Mouse (Mus musculus) liver, adult (tissue): ENCODE data around the gene Tff2.

Experiments
- GATA4 ChIP-seq: IDR thresholded peaks from 2 replicates; pipeline ENCODE4 v1.6.1; 2014; ENCODE audit warnings: mild to moderate bottlenecking, low read length; ENCODE audit not compliant: insufficient replicate concordance

Tff2 gene

DNA sequence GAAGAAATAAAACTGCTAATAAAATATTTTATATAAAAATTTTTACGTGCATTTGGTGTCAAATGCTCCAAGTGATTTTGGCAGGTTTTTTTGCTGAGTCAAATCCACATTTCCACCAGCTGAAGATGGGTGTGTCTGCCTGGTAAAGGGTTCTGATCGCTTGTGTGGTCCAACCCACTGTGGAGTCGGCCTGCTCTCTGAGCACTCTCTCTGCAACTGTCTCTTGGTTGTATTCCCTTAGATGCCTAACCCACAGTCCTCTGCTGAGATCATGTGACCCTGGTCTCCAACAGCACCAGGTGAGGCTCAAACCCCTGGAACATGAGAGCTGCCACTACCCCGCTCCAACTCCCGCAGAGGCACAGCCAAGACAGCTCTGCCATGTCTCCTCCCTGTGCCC lies 26.1 kb downstream of the Tff2 start:
- TF ChIP-seq GATA4 = no peak

- no peak for TF ChIP-seq GATA4
Observed at GRCm38 (mm10) chr17:31116063-31116462, 28.0 kb downstream of the Tff2 start.

- TF ChIP-seq GATA4 = no peak
Observed at GRCm38 (mm10) chr17:31113191-31113856, 30.8 kb downstream of the Tff2 start.

DNA sequence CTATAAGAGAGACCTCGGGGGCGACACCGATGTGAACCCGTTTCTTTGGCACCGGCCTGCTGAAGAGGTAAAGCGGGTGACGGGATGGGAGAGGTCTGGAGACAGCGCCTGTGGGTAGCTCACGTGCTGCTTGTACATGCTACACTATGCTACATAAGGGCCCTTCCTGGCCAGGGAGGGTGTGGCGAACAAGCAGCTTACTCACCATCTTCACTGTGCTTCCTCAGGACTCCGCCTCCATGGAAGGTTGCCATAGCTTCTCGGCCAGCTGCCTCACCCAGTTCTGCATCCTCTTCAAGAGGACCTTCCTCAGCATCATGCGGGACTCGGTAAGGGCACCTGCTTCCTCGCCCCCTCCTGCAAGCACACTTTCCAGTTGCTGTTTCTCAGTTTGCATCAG lies 35.7 kb downstream of the Tff2 start:
- no peak for TF ChIP-seq GATA4

DNA sequence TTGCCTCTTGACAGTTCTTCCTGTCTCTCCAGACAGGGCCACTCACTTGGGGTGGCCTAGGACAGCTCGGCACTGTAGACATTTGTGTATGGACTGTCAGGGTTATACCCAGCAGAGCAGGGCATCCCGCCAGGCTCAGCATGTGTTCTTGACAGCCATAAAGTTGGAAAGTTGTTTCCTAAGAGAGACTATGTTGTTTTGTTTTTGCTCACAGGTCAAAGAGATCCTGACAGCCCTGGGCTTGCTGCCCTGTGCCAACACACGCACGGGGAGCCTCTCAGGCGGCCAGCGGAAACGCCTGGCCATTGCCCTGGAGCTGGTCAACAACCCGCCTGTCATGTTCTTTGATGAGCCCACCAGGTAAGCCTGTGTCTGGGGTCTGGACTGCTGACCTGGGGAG lies 40.3 kb downstream of the Tff2 start:
- no peak for TF ChIP-seq GATA4

DNA sequence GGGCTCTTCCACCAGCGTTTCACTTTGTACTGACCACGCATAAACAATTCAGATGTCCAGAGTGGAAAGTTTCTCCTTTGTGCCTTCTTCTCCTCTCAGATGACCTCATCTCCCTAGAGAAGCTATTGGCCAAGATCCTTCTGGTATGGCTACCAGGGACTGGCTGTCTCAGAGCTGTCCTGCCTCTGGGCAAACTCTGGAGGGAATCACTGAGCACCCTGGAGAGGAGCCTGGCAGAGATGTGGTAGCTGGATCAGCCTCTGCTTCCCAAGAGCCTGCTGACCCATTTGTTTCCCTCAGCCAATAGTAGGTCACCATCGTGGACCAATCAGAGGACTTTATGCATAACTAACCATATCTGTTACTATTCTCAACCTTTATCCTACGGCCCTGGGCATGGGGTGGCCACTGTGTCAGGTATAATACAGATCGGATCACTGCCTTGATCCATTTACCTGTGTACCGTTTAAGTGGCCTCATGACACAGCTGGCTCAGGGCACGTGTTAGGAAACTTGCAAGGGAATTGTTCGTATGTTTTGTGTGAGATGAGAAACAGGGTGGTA lies 41.0 kb downstream of the Tff2 start:
- TF ChIP-seq GATA4 = no peak

DNA sequence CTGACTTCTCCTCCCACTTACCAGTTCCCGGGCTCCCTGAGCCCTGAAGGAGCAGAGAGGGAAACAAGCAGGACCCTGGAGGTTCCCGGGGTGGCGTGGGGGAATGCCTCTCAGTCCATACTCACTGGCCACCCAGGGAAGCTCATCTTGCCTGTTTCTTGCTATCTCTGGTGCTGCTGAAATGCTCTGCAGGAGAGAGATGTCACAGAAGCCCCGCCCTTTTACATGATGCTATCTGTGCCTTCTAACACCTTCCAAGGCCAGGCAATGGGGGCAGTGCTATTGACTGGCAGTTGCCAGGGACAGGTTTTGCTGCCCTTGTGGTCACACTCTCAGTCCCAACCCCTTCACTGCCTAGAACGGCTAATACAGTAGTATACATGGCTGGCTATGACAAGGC lies 45.3 kb downstream of the Tff2 start:
- no peak for TF ChIP-seq GATA4

GRCm38 (mm10) chr17:31096893-31097292 lies 47.2 kb downstream of the Tff2 start:
- no peak for TF ChIP-seq GATA4

GRCm38 (mm10) chr17:31095570-31095969 lies 48.5 kb downstream of the Tff2 start:
- TF ChIP-seq GATA4 = no peak

DNA sequence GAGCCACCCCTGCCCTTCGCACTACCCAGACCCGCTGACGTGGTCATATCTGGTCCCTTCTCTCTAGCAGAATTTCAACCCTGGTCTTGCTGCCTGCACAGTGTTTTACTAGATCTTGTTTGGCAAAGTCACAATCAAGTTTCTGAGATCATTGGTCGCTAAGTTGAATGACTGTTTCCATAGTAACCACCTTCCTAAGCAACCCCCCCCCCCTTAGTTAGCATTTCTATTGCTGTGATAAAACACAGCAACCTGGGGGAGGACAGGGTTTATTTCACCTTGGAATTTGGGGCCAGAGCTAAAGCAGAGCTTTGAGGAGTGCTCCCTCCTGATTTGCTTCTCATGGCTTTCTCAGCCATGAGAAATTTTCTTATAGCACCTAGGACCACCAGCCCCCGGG lies 49.3 kb downstream of the Tff2 start:
- TF ChIP-seq GATA4 = no peak
